Comparison of ENCODE assay signal across 8 mouse cellular contexts in genomic region chr10:58812210-58813080, GRCm38 (mm10). TPM values are rescaled to one million over a fixed set of nuclear protein-coding genes. Genes with fewer than 3 reads are reported as not detected.
DNase-seq lines count a peak whose midpoint lies in the region; ATAC-seq and TF ChIP-seq lines count a peak whose summit lies in the region.

No protein-coding gene starts in this region.

- peak; percentile 68 for DNase-seq in adipocyte (ENCODE audit: low spot score)
- DNase-seq in cerebellum, postnatal 4 days (ENCODE audit: low spot score in 2 of 2) = peak; percentile 88 to 96
- DNase-seq in gastrocnemius, adult 8-10 months (ENCODE audit: low spot score in 2 of 2) = peak; percentile 76 to 79
- DNase-seq in hindbrain, postnatal 0 days (ENCODE audit: low spot score) = peak; percentile 97
- peak; percentile 89 to 93 for DNase-seq in left cerebral cortex, adult 18-20 months (ENCODE audit: low spot score in 2 of 2)
- DNase-seq in lung, postnatal 36 days = peak; percentile 89
- peak; percentile 91 for DNase-seq in right cerebral cortex, adult 18-20 months
- DNase-seq in urinary bladder, postnatal 14 days (ENCODE audit: low spot score) = peak; percentile 85

- no peaks in the 10 kb centered on the region for H3K9me3 ChIP-seq in hindbrain, postnatal 0 days (ENCODE audit: low read length)

- peak overlapping the region; percentile 34; the same call in 1 of the 2 replicates for H3K27ac ChIP-seq in hindbrain, postnatal 0 days

- H3K9ac ChIP-seq in hindbrain, postnatal 0 days (replicated peaks; ENCODE audit: low read length) = peak overlapping the region; percentile 58

- TF ChIP-seq CTCF in hindbrain, postnatal 0 days (IDR thresholded peaks at IDR 0.05; ENCODE audit: low read depth) = peak; percentile 91

- under 1% methylated on average over 63 of the region's 63 CpGs for WGBS in hindbrain, postnatal 0 days

- peak overlapping the region; percentile 70 for H3K4me3 ChIP-seq in hindbrain, postnatal 0 days (ENCODE audit: low read length)

- H3K27me3 ChIP-seq in hindbrain, postnatal 0 days (ENCODE audit: insufficient read depth, low read length) = no peaks in the 10 kb centered on the region

- no peaks in the 10 kb centered on the region for H3K36me3 ChIP-seq in hindbrain, postnatal 0 days (ENCODE audit: insufficient read depth, low read length)

- no peaks in the 10 kb centered on the region; the same call in 1 of the 2 replicates for H3K4me1 ChIP-seq in hindbrain, postnatal 0 days (ENCODE audit: insufficient read depth, low read length)

- peak; percentile 89 for ATAC-seq in hindbrain, postnatal 0 days

- peak overlapping the region; percentile 93 for H3K4me2 ChIP-seq in hindbrain, postnatal 0 days (ENCODE audit: low read depth, low read length)

RNA-seq across cellular contexts. Expression of gene Sh3rf3, which starts 0.7 kb away (rescaled TPM):
- total RNA-seq in gastrocnemius, adult 8-10 months (2022) = under 1 TPM; 0.24 to 0.45 (median 0.37) TPM
- 17.1 and 23.8 TPM in 2 replicates for total RNA-seq in hindbrain, postnatal 0 days (2014; rRNA removed)
- 2.2 and 3.5 TPM in 2 replicates for polyA plus RNA-seq in hindbrain, postnatal 0 days (2015; fragmentation: Nextera tagmentation; extraction: Ambion mirVana)
- total RNA-seq in left cerebral cortex, adult 18-20 months (2021) = 10 to 100 TPM; 43.7 to 45.5 TPM

Comparison
In these comparisons a context has a peak if more than half of its experiments do, and no peak if none do; other contexts are left out.
1. Peak in every context shown above with its lines: DNase-seq, ATAC-seq, H3K4me3 ChIP-seq and H3K27ac ChIP-seq.
2. RNA of gene Sh3rf3, which starts 0.7 kb away (total RNA-seq): 43.7 to 45.5 TPM in left cerebral cortex, adult 18-20 months and 17.1 to 23.8 TPM in hindbrain, postnatal 0 days; 0.24 to 0.45 TPM in gastrocnemius, adult 8-10 months; every median in the first group is over 10 times any median in the second.